Mouse (Mus musculus): ENCODE data around the gene Sclt1.

DNA sequence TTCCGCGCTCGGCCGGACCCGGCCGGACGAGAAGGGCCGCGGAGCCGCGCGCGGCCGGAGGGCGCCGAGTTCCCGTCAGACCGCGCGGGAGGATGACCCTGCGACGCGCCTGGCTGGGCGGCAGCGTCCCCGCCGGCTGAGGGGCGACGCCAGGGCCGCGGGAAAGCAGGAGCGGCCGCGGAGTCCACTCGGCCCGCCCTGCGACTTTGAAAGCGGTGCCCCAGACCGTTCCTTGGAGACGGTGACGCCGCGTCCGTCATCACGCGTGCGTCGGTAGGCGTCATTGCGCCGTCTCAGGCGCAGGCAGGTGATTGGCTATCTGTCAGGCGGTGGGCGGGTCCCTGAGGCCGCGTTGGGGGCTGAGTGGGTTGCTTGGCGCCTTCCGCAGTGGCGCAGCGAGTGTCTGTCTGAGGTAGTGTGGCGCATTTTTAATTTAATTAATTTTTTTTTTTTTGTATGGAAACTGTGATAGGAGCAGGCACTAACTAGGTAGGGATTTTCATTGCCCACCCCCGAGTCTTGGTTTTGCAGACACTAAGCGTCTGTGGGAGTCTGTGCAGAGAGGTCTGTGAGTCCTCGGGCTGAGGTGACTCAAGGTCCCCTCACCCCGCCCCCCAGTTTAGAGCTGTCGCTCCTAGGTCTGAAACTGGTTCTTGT is at the start of gene Sclt1, which contains the start of gene D3Ertd751e:
- TF ChIP-seq CTCF (conservative IDR thresholded peaks at IDR 0.05; ENCODE audit: low read length) (no peak), NANOG (IDR thresholded peaks at IDR 0.05; ENCODE audit: borderline replicate concordance, low read length) (no peak)
